Mouse (Mus musculus) stomach, adult 2 months (tissue): ENCODE data around the gene Acot10. TPM values are rescaled to one million over a fixed set of nuclear protein-coding genes. Genes with fewer than 3 reads are reported as not detected.

Experiments
- polyA plus RNA-seq: library from polyadenylated mRNA; depleted of rRNA; stranded (reverse); fragments of >200 nt; gene quantifications from 2 replicates; pipeline ENCODE4 v1.2.3, GENCODE M21; 2012; rRNA removed

Acot10 gene
- not detected in 2 replicates for polyA plus RNA-seq

GRCm38 (mm10) chr15:20666650-20667049, at the start of gene Acot10:
Acot10 (minus strand) TSS chr15:20666750.

Other genes starting within 250 kb of the Acot10 start
- not detected in 2 replicates for gene Cdh12, start 217.5 kb downstream of the Acot10 start, polyA plus RNA-seq